Mouse (Mus musculus): Measurements from ENCODE around the gene Ggt7.

DNA sequence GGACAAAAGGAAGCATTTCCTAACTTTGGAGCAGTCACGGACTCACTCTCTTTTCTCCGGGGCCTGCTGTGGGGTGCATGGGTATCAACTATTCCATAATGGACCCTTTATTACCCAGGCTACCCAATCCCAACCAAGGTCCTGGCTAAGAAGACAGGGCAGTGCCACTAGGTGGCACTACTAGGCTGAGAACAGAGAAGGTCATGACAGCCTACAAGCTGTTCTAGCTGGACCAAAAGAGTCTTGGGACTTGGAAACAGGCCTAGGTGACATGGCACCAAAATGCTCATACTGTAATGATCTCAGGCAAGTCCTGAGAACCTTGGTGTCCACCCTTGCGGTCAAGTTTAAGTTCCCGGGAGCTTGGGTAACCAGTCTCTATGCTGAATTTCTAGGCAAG, 5.6 kb downstream of the Ggt7 start:
- TF ChIP-seq CTCF (IDR thresholded peaks at IDR 0.05; ENCODE audit: borderline replicate concordance, control insufficient read depth, extremely low read depth, insufficient read depth, low read length, poor library complexity) (peak; percentile 23; the same call in 1 of the 2 replicates), POLR2A (IDR thresholded peaks at IDR 0.05; ENCODE audit: control insufficient read depth, extremely low read depth, insufficient read depth, low read length, poor library complexity) (no peak)

Measured in thymus, adult 2 months (tissue).